Mouse (Mus musculus) testis, adult 2 months (tissue): ENCODE results near the gene Pcbp2. TPM values are rescaled to one million over a fixed set of nuclear protein-coding genes. Genes with fewer than 3 reads are reported as not detected.

Source experiments
- H3K27ac ChIP-seq: fragments of 200-500 bp; 2 replicates; pipeline ENCODE4 v1.5.1; 2012; ENCODE audit warnings: low read depth, low read length; ENCODE audit not compliant: control insufficient read depth, insufficient read depth
- H3K27me3 ChIP-seq: fragments of 200-500 bp; 2 replicates; pipeline ENCODE4 v1.6.1; 2012; ENCODE audit warnings: mild to moderate bottlenecking, low read length, moderate library complexity; ENCODE audit not compliant: control insufficient read depth, insufficient read depth
- H3K36me3 ChIP-seq: fragments of 200-500 bp; 2 replicates; pipeline ENCODE4 v1.6.1; 2012; ENCODE audit warnings: mild to moderate bottlenecking, low read length; ENCODE audit not compliant: control insufficient read depth, insufficient read depth
- H3K4me1 ChIP-seq: fragments of 200-500 bp; 2 replicates; pipeline ENCODE4 v1.6.1; 2012; ENCODE audit warnings: low read length; ENCODE audit not compliant: control insufficient read depth, insufficient read depth
- H3K4me3 ChIP-seq: fragments of 200-500 bp; 2 replicates; pipeline ENCODE4 v1.5.1; 2012; ENCODE audit warnings: low read depth, mild to moderate bottlenecking, low read length, moderate library complexity, mixed read lengths; ENCODE audit not compliant: control insufficient read depth
- CTCF ChIP-seq: fragments of 200-500 bp; IDR thresholded peaks from 2 replicates; pipeline ENCODE4 v1.5.1; 2012; ENCODE audit warnings: low read depth, mild to moderate bottlenecking, inconsistent platforms, low read length, moderate library complexity; ENCODE audit not compliant: control insufficient read depth, insufficient read depth, insufficient replicate concordance
- POLR2A ChIP-seq: fragments of 200-500 bp; IDR thresholded peaks from 2 replicates; pipeline ENCODE4 v1.6.1; 2012; ENCODE audit warnings: low read depth, mild to moderate bottlenecking, inconsistent platforms, low read length, moderate library complexity; ENCODE audit not compliant: control insufficient read depth
- polyA plus RNA-seq: library from polyadenylated mRNA; depleted of rRNA; stranded (reverse); fragments of >200 nt; gene quantifications from 2 replicates; pipeline ENCODE4 v1.2.3, GENCODE M21; 2012

Gene Pcbp2
- polyA plus RNA-seq, 1 experiment = 1,129 TPM

GRCm38 (mm10) chr15:102512010-102512409 lies 41.7 kb downstream of the Pcbp2 start:
- no peaks in the 10 kb centered on the region for H3K36me3 ChIP-seq
- H3K27me3 ChIP-seq = no peaks in the 10 kb centered on the region
- no peak overlapping the region for H3K27ac ChIP-seq
- peaks cover 25% of the 10 kb centered on the region for H3K4me1 ChIP-seq
- TF ChIP-seq CTCF (no peak), POLR2A (no peak)
- peak overlapping the region; percentile 83 for H3K4me3 ChIP-seq

DNA sequence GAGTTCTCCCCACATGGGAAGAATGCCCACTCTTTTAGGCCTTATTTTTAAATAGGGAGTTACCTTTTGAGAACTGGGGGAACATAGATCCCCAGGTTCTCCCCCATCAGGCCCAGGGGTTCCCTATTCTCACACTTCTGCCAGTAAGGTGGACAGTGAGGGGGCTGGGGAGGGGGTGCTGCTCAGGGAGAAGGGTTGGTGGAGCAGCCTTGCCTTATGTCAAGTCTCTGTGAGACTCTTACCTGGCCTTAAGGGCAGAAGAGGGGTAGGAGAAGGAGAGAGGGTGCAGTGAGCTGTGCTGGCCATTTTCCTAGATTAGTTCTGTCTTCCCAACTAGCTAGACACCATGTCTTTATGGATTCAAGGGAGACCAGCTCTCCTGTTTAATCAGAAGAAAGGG lies 42.1 kb downstream of the Pcbp2 start:
- no peaks in the 10 kb centered on the region for H3K36me3 ChIP-seq
- no peak overlapping the region for H3K4me3 ChIP-seq
- TF ChIP-seq CTCF = no peak
- no peak for TF ChIP-seq POLR2A
- no peaks in the 10 kb centered on the region for H3K27me3 ChIP-seq
- peaks cover 27% of the 10 kb centered on the region for H3K4me1 ChIP-seq
- no peak overlapping the region for H3K27ac ChIP-seq

DNA sequence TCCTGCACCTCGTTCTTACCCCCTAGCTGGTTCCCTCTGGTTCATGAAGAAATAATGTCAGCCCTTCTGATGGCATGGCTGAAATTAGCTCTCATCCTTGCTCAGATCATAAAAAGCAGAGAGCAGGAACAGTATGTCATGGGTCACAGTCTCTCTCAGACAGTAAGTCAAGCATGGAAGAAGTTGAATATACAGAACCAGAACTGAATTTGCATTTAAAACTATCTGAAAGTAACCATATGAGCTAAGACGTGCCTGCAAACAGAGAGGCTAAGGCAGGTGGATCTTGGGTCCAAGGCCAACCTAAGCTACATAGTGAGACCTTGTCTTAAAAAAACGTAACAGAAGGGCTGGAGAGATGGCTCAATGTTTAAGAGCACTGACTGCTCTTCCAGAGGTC lies 42.7 kb downstream of the Pcbp2 start:
- Histone ChIP-seq H3K27me3 (no peaks in the 10 kb centered on the region), H3K27ac (no peak overlapping the region), H3K36me3 (no peaks in the 10 kb centered on the region), H3K4me3 (no peak overlapping the region), H3K4me1 (peaks cover 27% of the 10 kb centered on the region)
- no peak for TF ChIP-seq CTCF
- TF ChIP-seq POLR2A = no peak

DNA sequence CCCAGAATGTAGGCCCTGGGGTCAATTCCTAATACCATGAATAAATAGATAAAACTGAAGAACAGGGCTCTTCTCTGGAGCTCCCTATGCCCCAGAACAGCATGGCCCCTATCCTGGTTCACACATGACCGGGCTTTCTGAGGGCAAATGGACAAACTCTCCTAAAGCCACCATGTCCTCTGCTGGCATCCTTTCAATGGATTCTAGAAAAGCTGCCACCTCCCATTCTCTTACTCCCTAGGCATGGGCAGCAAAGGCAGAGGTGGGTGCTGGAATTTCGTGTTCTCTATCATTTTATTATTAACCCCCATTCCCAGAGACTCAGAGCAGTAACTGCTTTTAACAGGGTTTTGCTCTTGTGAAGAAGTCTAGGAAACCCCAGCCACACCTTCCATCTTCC lies 44.9 kb downstream of the Pcbp2 start:
- no peak overlapping the region for H3K27ac ChIP-seq
- peaks cover 27% of the 10 kb centered on the region for H3K4me1 ChIP-seq
- no peaks in the 10 kb centered on the region for H3K27me3 ChIP-seq
- H3K36me3 ChIP-seq = no peaks in the 10 kb centered on the region
- H3K4me3 ChIP-seq = no peak overlapping the region
- no peak for TF ChIP-seq CTCF
- TF ChIP-seq POLR2A = no peak

- TF ChIP-seq CTCF (no peak), POLR2A (no peak)
- Histone ChIP-seq H3K27me3 (no peaks in the 10 kb centered on the region), H3K36me3 (no peaks in the 10 kb centered on the region), H3K27ac (no peak overlapping the region), H3K4me1 (peaks cover 25% of the 10 kb centered on the region), H3K4me3 (no peak overlapping the region)
These were observed 45.5 kb downstream of the Pcbp2 start for GRCm38 (mm10) chr15:102515791-102516190.

DNA sequence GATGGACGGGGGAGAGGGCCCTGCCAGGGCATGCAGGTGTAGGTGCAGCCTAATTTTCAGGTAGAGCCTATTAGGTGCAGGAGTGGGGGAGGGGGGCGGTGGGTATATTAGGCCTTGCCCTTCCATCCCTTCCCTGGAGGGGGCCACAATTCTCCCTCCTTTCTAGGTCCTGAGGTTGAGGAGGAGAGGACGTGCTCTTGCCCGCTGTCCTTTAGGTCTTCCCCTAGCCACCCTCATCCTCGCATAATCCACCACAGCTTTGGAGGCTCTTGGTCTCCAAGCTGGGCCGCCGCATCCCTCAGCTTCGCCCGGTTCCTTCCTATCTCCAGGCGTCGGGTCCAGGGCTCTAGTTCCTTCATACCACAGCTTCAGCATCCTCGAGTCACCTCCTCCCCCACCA lies 46.0 kb downstream of the Pcbp2 start:
- Histone ChIP-seq H3K4me1 (peaks cover 22% of the 10 kb centered on the region), H3K27ac (no peak overlapping the region), H3K36me3 (no peaks in the 10 kb centered on the region), H3K4me3 (peak overlapping the region; percentile 95), H3K27me3 (no peaks in the 10 kb centered on the region)
- no peak for TF ChIP-seq POLR2A

DNA sequence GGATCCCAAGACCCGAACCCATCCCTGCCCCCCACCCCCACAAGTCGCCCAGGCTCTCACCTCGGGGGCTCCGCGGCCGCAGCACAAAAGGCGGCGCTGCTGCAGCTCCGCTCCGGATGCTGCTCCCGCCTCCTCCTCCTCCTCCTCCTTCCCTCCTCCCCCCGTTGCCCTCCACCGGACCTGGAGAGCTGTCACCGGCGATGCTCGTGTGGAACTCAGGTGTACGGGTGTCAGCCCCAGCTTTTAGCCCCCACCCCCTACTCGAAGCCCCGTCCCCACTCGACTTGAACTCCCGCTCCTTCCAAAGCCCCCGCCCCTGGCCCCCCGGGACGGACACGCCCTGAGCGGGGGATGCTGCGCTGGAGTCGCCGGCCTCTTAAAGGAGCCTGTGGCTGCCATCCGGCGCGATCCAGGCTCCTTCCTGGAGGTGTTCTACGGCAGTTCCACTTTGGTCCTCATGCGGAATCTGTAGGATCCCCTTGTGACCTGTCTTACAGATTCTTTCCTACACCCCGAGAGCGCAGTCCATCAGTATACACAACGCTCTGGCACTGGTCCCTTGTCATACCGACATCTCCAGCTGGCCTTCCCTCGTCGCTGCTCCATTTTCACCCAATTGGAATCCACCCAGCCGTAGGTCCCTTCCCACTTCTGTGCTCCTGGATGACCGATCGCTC lies 46.5 kb downstream of the Pcbp2 start, which contains the start of gene Map3k12:
Gene Map3k12 (minus strand): TSS at position 337 of the 677 bp plus-strand sequence.
- Histone ChIP-seq H3K4me1 (peaks cover 19% of the 10 kb centered on the region), H3K27me3 (no peaks in the 10 kb centered on the region), H3K27ac (peak within 1 kb of the TSS; percentile 62), H3K36me3 (no peaks in the 10 kb centered on the region), H3K4me3 (peak within 1 kb of the TSS; percentile 95)
- no peak for TF ChIP-seq CTCF
- peak; percentile 8; the same call in 1 of the 2 replicates for TF ChIP-seq POLR2A

- no peaks in the 10 kb centered on the region for H3K36me3 ChIP-seq
- peak overlapping the region; percentile 62 for H3K27ac ChIP-seq
- no peak; the same call in 1 of the 2 replicates for TF ChIP-seq POLR2A
- no peak for TF ChIP-seq CTCF
- H3K4me3 ChIP-seq = peak overlapping the region; percentile 95
- no peaks in the 10 kb centered on the region for H3K27me3 ChIP-seq
- peaks cover 19% of the 10 kb centered on the region for H3K4me1 ChIP-seq
These were observed 47.3 kb downstream of the Pcbp2 start for GRCm38 (mm10) chr15:102517631-102517975.
